Mouse (Mus musculus): ENCODE data around the gene Ptprf. TPM values are rescaled to one million over a fixed set of nuclear protein-coding genes. Genes with fewer than 3 reads are reported as not detected.

Gene Ptprf
- polyA plus RNA-seq (2012; rRNA removed): 99.7 and 154 TPM in 2 replicates

GRCm38 (mm10) chr4:118291231-118291630 is at the start of gene Ptprf:
TSS of gene Ptprf (minus strand) at chr4:118291405.
- peak; percentile 89 for DNase-seq (ENCODE audit: low read depth)
- TF ChIP-seq CTCF (IDR thresholded peaks at IDR 0.05; ENCODE audit: borderline replicate concordance, extremely low read depth, insufficient read depth, insufficient read length) (no peak), POLR2A (IDR thresholded peaks at IDR 0.05; ENCODE audit: borderline replicate concordance, extremely low read depth, insufficient read depth, insufficient read length, poor library complexity, severe bottlenecking) (peak; percentile 63; the same call in 1 of the 2 replicates)

- peak; percentile 72 for DNase-seq (ENCODE audit: low read depth)
- TF ChIP-seq POLR2A (IDR thresholded peaks at IDR 0.05; ENCODE audit: borderline replicate concordance, extremely low read depth, insufficient read depth, insufficient read length, poor library complexity, severe bottlenecking): no peak
- peak; percentile 69; the same call in 1 of the 2 replicates for TF ChIP-seq CTCF (IDR thresholded peaks at IDR 0.05; ENCODE audit: borderline replicate concordance, extremely low read depth, insufficient read depth, insufficient read length)
Measured at GRCm38 (mm10) chr4:118336658-118337057, 45.5 kb upstream of the Ptprf start.

- TF ChIP-seq POLR2A (IDR thresholded peaks at IDR 0.05; ENCODE audit: borderline replicate concordance, extremely low read depth, insufficient read depth, insufficient read length, poor library complexity, severe bottlenecking): no peak
- TF ChIP-seq CTCF (IDR thresholded peaks at IDR 0.05; ENCODE audit: borderline replicate concordance, extremely low read depth, insufficient read depth, insufficient read length): no peak
- DNase-seq (ENCODE audit: low read depth): no peak
Measured at GRCm38 (mm10) chr4:118335991-118336390, 44.8 kb upstream of the Ptprf start.

- no peak for TF ChIP-seq POLR2A (IDR thresholded peaks at IDR 0.05; ENCODE audit: borderline replicate concordance, extremely low read depth, insufficient read depth, insufficient read length, poor library complexity, severe bottlenecking)
- no peak for DNase-seq (ENCODE audit: low read depth)
Measured at GRCm38 (mm10) chr4:118331777-118332176, 40.6 kb upstream of the Ptprf start.

- TF ChIP-seq CTCF (IDR thresholded peaks at IDR 0.05; ENCODE audit: borderline replicate concordance, extremely low read depth, insufficient read depth, insufficient read length) (no peak), POLR2A (IDR thresholded peaks at IDR 0.05; ENCODE audit: borderline replicate concordance, extremely low read depth, insufficient read depth, insufficient read length, poor library complexity, severe bottlenecking) (no peak)
- no peak for DNase-seq (ENCODE audit: low read depth)
Measured at GRCm38 (mm10) chr4:118326476-118326875, 35.3 kb upstream of the Ptprf start.

- TF ChIP-seq CTCF (IDR thresholded peaks at IDR 0.05; ENCODE audit: borderline replicate concordance, extremely low read depth, insufficient read depth, insufficient read length): no peak
- TF ChIP-seq POLR2A (IDR thresholded peaks at IDR 0.05; ENCODE audit: borderline replicate concordance, extremely low read depth, insufficient read depth, insufficient read length, poor library complexity, severe bottlenecking): no peak
Measured at GRCm38 (mm10) chr4:118320636-118321035, 29.4 kb upstream of the Ptprf start.

GRCm38 (mm10) chr4:118319706-118320344 is 28.6 kb upstream of the Ptprf start:
- TF ChIP-seq POLR2A (IDR thresholded peaks at IDR 0.05; ENCODE audit: borderline replicate concordance, extremely low read depth, insufficient read depth, insufficient read length, poor library complexity, severe bottlenecking) (no peak), CTCF (IDR thresholded peaks at IDR 0.05; ENCODE audit: borderline replicate concordance, extremely low read depth, insufficient read depth, insufficient read length) (no peak)
- peak; percentile 25 for DNase-seq (ENCODE audit: low read depth)

More at GRCm38 (mm10) chr4:118320636-118321035, 29.4 kb upstream of the Ptprf start:
- DNase-seq (ENCODE audit: low read depth): no peak

- TF ChIP-seq CTCF (IDR thresholded peaks at IDR 0.05; ENCODE audit: borderline replicate concordance, extremely low read depth, insufficient read depth, insufficient read length): no peak
- no peak for TF ChIP-seq POLR2A (IDR thresholded peaks at IDR 0.05; ENCODE audit: borderline replicate concordance, extremely low read depth, insufficient read depth, insufficient read length, poor library complexity, severe bottlenecking)
Measured at GRCm38 (mm10) chr4:118316662-118317061, 25.5 kb upstream of the Ptprf start.

GRCm38 (mm10) chr4:118315286-118315685 is 24.1 kb upstream of the Ptprf start:
- TF ChIP-seq CTCF (IDR thresholded peaks at IDR 0.05; ENCODE audit: borderline replicate concordance, extremely low read depth, insufficient read depth, insufficient read length): no peak
- TF ChIP-seq POLR2A (IDR thresholded peaks at IDR 0.05; ENCODE audit: borderline replicate concordance, extremely low read depth, insufficient read depth, insufficient read length, poor library complexity, severe bottlenecking): no peak
- no peak for DNase-seq (ENCODE audit: low read depth)

More at GRCm38 (mm10) chr4:118316662-118317061, 25.5 kb upstream of the Ptprf start:
- DNase-seq (ENCODE audit: low read depth): no peak

- TF ChIP-seq CTCF (IDR thresholded peaks at IDR 0.05; ENCODE audit: borderline replicate concordance, extremely low read depth, insufficient read depth, insufficient read length): no peak
- TF ChIP-seq POLR2A (IDR thresholded peaks at IDR 0.05; ENCODE audit: borderline replicate concordance, extremely low read depth, insufficient read depth, insufficient read length, poor library complexity, severe bottlenecking): no peak
- DNase-seq (ENCODE audit: low read depth): no peak
Measured at GRCm38 (mm10) chr4:118310461-118310860, 19.3 kb upstream of the Ptprf start.

- no peak for DNase-seq (ENCODE audit: low read depth)
- TF ChIP-seq POLR2A (IDR thresholded peaks at IDR 0.05; ENCODE audit: borderline replicate concordance, extremely low read depth, insufficient read depth, insufficient read length, poor library complexity, severe bottlenecking): no peak
Measured at GRCm38 (mm10) chr4:118307533-118308263, 16.5 kb upstream of the Ptprf start.

Data from brain, embryonic 14.5 days (tissue).